Mouse (Mus musculus): ENCODE data around the gene Nthl1. TPM values are rescaled to one million over a fixed set of nuclear protein-coding genes. Genes with fewer than 3 reads are reported as not detected.

Gene Nthl1
- polyA plus RNA-seq, 1 experiment from 2014 or later, result 17.6 TPM

GRCm38 (mm10) chr17:24636781-24637481 lies 4.5 kb downstream of the Nthl1 start:
- Histone ChIP-seq H3K27me3 (ENCODE audit: control insufficient read depth, insufficient read depth, low read depth, low read length) (no peaks in the 10 kb centered on the region), H3K4me1 (replicated peaks; ENCODE audit: control insufficient read depth, insufficient read depth, low read length) (peaks cover 17% of the 10 kb centered on the region), H3K27ac (ENCODE audit: low read length) (no peak overlapping the region), H3K9ac (ENCODE audit: low read length) (no peak overlapping the region; the same call in 1 of the 2 replicates), H3K4me3 (ENCODE audit: low read length) (no peak overlapping the region), H3K4me2 (ENCODE audit: low read depth, low read length) (no peak overlapping the region), H3K36me3 (ENCODE audit: control insufficient read depth, insufficient read depth, low read length) (peaks cover 5% of the 10 kb centered on the region), H3K9me3 (ENCODE audit: control insufficient read depth, low read length) (no peaks in the 10 kb centered on the region)
- ATAC-seq (ENCODE audit: low read depth), result no peak
- WGBS, result 59% methylated on average over 5 of the region's 5 CpGs

- Histone ChIP-seq H3K4me3 (ENCODE audit: low read length) (no peak overlapping the region), H3K9me3 (ENCODE audit: control insufficient read depth, low read length) (no peaks in the 10 kb centered on the region), H3K4me2 (ENCODE audit: low read depth, low read length) (no peak overlapping the region), H3K36me3 (ENCODE audit: control insufficient read depth, insufficient read depth, low read length) (peaks cover 5% of the 10 kb centered on the region), H3K27me3 (ENCODE audit: control insufficient read depth, insufficient read depth, low read depth, low read length) (no peaks in the 10 kb centered on the region), H3K4me1 (replicated peaks; ENCODE audit: control insufficient read depth, insufficient read depth, low read length) (peaks cover 13% of the 10 kb centered on the region), H3K27ac (ENCODE audit: low read length) (peak overlapping the region; percentile 40), H3K9ac (ENCODE audit: low read length) (no peak overlapping the region)
- ATAC-seq (ENCODE audit: low read depth), result no peak
- 73% methylated on average over 4 of the region's 4 CpGs for WGBS
Observed at GRCm38 (mm10) chr17:24638214-24638613, 5.7 kb downstream of the Nthl1 start.

- no peaks in the 10 kb centered on the region for H3K9me3 ChIP-seq (ENCODE audit: control insufficient read depth, low read length)
- peak overlapping the region; percentile 81 for H3K27ac ChIP-seq (ENCODE audit: low read length)
- H3K4me1 ChIP-seq (replicated peaks; ENCODE audit: control insufficient read depth, insufficient read depth, low read length), result peaks cover 12% of the 10 kb centered on the region
- H3K27me3 ChIP-seq (ENCODE audit: control insufficient read depth, insufficient read depth, low read depth, low read length), result no peaks in the 10 kb centered on the region
- peaks cover 5% of the 10 kb centered on the region for H3K36me3 ChIP-seq (ENCODE audit: control insufficient read depth, insufficient read depth, low read length)
- ATAC-seq (ENCODE audit: low read depth), result peak; percentile 91
- no peak overlapping the region for H3K4me2 ChIP-seq (ENCODE audit: low read depth, low read length)
- 50% methylated on average over 9 of the region's 9 CpGs for WGBS
- H3K4me3 ChIP-seq (ENCODE audit: low read length), result no peak overlapping the region
- H3K9ac ChIP-seq (ENCODE audit: low read length), result no peak overlapping the region
Observed at GRCm38 (mm10) chr17:24638840-24639239, 6.4 kb downstream of the Nthl1 start.

GRCm38 (mm10) chr17:24639571-24639988 lies 7.1 kb downstream of the Nthl1 start:
- Histone ChIP-seq H3K4me2 (ENCODE audit: low read depth, low read length) (no peak overlapping the region), H3K9me3 (ENCODE audit: control insufficient read depth, low read length) (no peaks in the 10 kb centered on the region), H3K36me3 (ENCODE audit: control insufficient read depth, insufficient read depth, low read length) (peaks cover 5% of the 10 kb centered on the region), H3K27me3 (ENCODE audit: control insufficient read depth, insufficient read depth, low read depth, low read length) (no peaks in the 10 kb centered on the region), H3K4me1 (replicated peaks; ENCODE audit: control insufficient read depth, insufficient read depth, low read length) (peaks cover 17% of the 10 kb centered on the region), H3K27ac (ENCODE audit: low read length) (peak overlapping the region; percentile 81), H3K9ac (ENCODE audit: low read length) (no peak overlapping the region), H3K4me3 (ENCODE audit: low read length) (no peak overlapping the region)
- WGBS, result 63% methylated on average over 5 of the region's 5 CpGs
- ATAC-seq (ENCODE audit: low read depth), result peak; percentile 6; the same call in 1 of the 2 replicates

GRCm38 (mm10) chr17:24640119-24640518 lies 7.6 kb downstream of the Nthl1 start:
- peaks cover 22% of the 10 kb centered on the region for H3K4me1 ChIP-seq (replicated peaks; ENCODE audit: control insufficient read depth, insufficient read depth, low read length)
- WGBS, result 89% methylated on average over 7 of the region's 7 CpGs
- no peaks in the 10 kb centered on the region for H3K9me3 ChIP-seq (ENCODE audit: control insufficient read depth, low read length)
- H3K4me2 ChIP-seq (ENCODE audit: low read depth, low read length), result no peak overlapping the region
- no peak overlapping the region for H3K4me3 ChIP-seq (ENCODE audit: low read length)
- H3K27me3 ChIP-seq (ENCODE audit: control insufficient read depth, insufficient read depth, low read depth, low read length), result no peaks in the 10 kb centered on the region
- no peak overlapping the region for H3K9ac ChIP-seq (ENCODE audit: low read length)
- H3K27ac ChIP-seq (ENCODE audit: low read length), result peak overlapping the region; percentile 81
- peaks cover 5% of the 10 kb centered on the region for H3K36me3 ChIP-seq (ENCODE audit: control insufficient read depth, insufficient read depth, low read length)
- ATAC-seq (ENCODE audit: low read depth), result no peak

- H3K36me3 ChIP-seq (ENCODE audit: control insufficient read depth, insufficient read depth, low read length), result peaks cover 5% of the 10 kb centered on the region
- no peak overlapping the region for H3K4me2 ChIP-seq (ENCODE audit: low read depth, low read length)
- no peak for ATAC-seq (ENCODE audit: low read depth)
- WGBS, result 91% methylated on average over 15 of the region's 15 CpGs
- H3K9me3 ChIP-seq (ENCODE audit: control insufficient read depth, low read length), result no peaks in the 10 kb centered on the region
- H3K9ac ChIP-seq (ENCODE audit: low read length), result no peak overlapping the region
- no peak overlapping the region for H3K27ac ChIP-seq (ENCODE audit: low read length)
- H3K4me1 ChIP-seq (replicated peaks; ENCODE audit: control insufficient read depth, insufficient read depth, low read length), result peaks cover 26% of the 10 kb centered on the region
- no peak overlapping the region for H3K4me3 ChIP-seq (ENCODE audit: low read length)
- H3K27me3 ChIP-seq (ENCODE audit: control insufficient read depth, insufficient read depth, low read depth, low read length), result no peaks in the 10 kb centered on the region
Observed at GRCm38 (mm10) chr17:24640581-24640980, 8.1 kb downstream of the Nthl1 start.

GRCm38 (mm10) chr17:24641944-24642343 lies 9.5 kb downstream of the Nthl1 start:
- Histone ChIP-seq H3K9ac (ENCODE audit: low read length) (no peak overlapping the region), H3K9me3 (ENCODE audit: control insufficient read depth, low read length) (no peaks in the 10 kb centered on the region), H3K27ac (ENCODE audit: low read length) (no peak overlapping the region), H3K4me1 (replicated peaks; ENCODE audit: control insufficient read depth, insufficient read depth, low read length) (peaks cover 27% of the 10 kb centered on the region), H3K27me3 (ENCODE audit: control insufficient read depth, insufficient read depth, low read depth, low read length) (no peaks in the 10 kb centered on the region), H3K4me3 (ENCODE audit: low read length) (no peak overlapping the region), H3K36me3 (ENCODE audit: control insufficient read depth, insufficient read depth, low read length) (peaks cover 5% of the 10 kb centered on the region), H3K4me2 (ENCODE audit: low read depth, low read length) (no peak overlapping the region)
- 92% methylated on average over 14 of the region's 14 CpGs for WGBS
- no peak for ATAC-seq (ENCODE audit: low read depth)

- no peak for ATAC-seq (ENCODE audit: low read depth)
- Histone ChIP-seq H3K36me3 (ENCODE audit: control insufficient read depth, insufficient read depth, low read length) (peaks cover 5% of the 10 kb centered on the region), H3K4me1 (replicated peaks; ENCODE audit: control insufficient read depth, insufficient read depth, low read length) (peaks cover 31% of the 10 kb centered on the region), H3K4me3 (ENCODE audit: low read length) (no peak overlapping the region), H3K4me2 (ENCODE audit: low read depth, low read length) (no peak overlapping the region), H3K9me3 (ENCODE audit: control insufficient read depth, low read length) (no peaks in the 10 kb centered on the region), H3K27me3 (ENCODE audit: control insufficient read depth, insufficient read depth, low read depth, low read length) (no peaks in the 10 kb centered on the region), H3K9ac (ENCODE audit: low read length) (peak overlapping the region; percentile 42; the same call in 1 of the 2 replicates), H3K27ac (ENCODE audit: low read length) (no peak overlapping the region)
- WGBS, result 62% methylated on average over 6 of the region's 6 CpGs
Observed at GRCm38 (mm10) chr17:24642791-24643343, 10.4 kb downstream of the Nthl1 start.

GRCm38 (mm10) chr17:24644030-24644715 lies 11.7 kb downstream of the Nthl1 start:
- ATAC-seq (ENCODE audit: low read depth), result peak; percentile 53

More at GRCm38 (mm10) chr17:24644030-24644715, 11.7 kb downstream of the Nthl1 start:
- Histone ChIP-seq H3K27ac (ENCODE audit: low read length) (peak overlapping the region; percentile 65), H3K9me3 (ENCODE audit: control insufficient read depth, low read length) (no peaks in the 10 kb centered on the region), H3K27me3 (ENCODE audit: control insufficient read depth, insufficient read depth, low read depth, low read length) (no peaks in the 10 kb centered on the region), H3K4me1 (replicated peaks; ENCODE audit: control insufficient read depth, insufficient read depth, low read length) (peaks cover 41% of the 10 kb centered on the region), H3K36me3 (ENCODE audit: control insufficient read depth, insufficient read depth, low read length) (peaks cover 3% of the 10 kb centered on the region), H3K4me2 (ENCODE audit: low read depth, low read length) (peak overlapping the region; percentile 37), H3K9ac (ENCODE audit: low read length) (peak overlapping the region; percentile 42), H3K4me3 (ENCODE audit: low read length) (peak overlapping the region; percentile 5; the same call in 1 of the 2 replicates)
- 25% methylated on average over 7 of the region's 7 CpGs for WGBS
